Mouse (Mus musculus) hindbrain, embryonic 11.5 days (tissue): Measurements from ENCODE around the gene Rtel1. TPM values are rescaled to one million over a fixed set of nuclear protein-coding genes. Genes with fewer than 3 reads are reported as not detected.

Experiments
- ATAC-seq: fragments of 200-750 bp; cut with Nextera tagmentation; 2 replicates; pipeline ENCODE4 v1.8.0; 2017; ENCODE audit warnings: mild to moderate bottlenecking, moderate TSS enrichment, moderate library complexity; ENCODE audit not compliant: low FRiP score
- DNase-seq: peaks from one replicate; pipeline ENCODE4 v3.0.0-alpha.2; 2015; ENCODE audit warnings: low spot score
- H3K27ac ChIP-seq: fragments of 300-500 bp; sonication (generic); 2 replicates; pipeline ENCODE4 v1.5.1; 2014; ENCODE audit warnings: mild to moderate bottlenecking, low read depth, low read length
- H3K27me3 ChIP-seq: fragments of 300-500 bp; sonication (generic); 2 replicates; pipeline ENCODE4 v1.6.1; 2014; ENCODE audit warnings: mild to moderate bottlenecking, low read length, moderate library complexity, mixed read lengths; ENCODE audit not compliant: control insufficient read depth, insufficient read depth
- H3K36me3 ChIP-seq: fragments of 300-500 bp; sonication (generic); 2 replicates; pipeline ENCODE4 v1.6.1; 2014; ENCODE audit warnings: mild to moderate bottlenecking, low read length, moderate library complexity, mixed read lengths; ENCODE audit not compliant: control insufficient read depth, insufficient read depth
- H3K4me1 ChIP-seq: fragments of 300-500 bp; sonication (generic); replicated peaks from 2 replicates; pipeline ENCODE4 v1.6.1; 2014; ENCODE audit warnings: low read length, mixed read lengths; ENCODE audit not compliant: control insufficient read depth, insufficient read depth
- H3K4me2 ChIP-seq: fragments of 300-500 bp; sonication (generic); replicated peaks from 2 replicates; pipeline ENCODE4 v1.6.1; 2014; ENCODE audit warnings: mild to moderate bottlenecking, low read depth, low read length
- H3K4me3 ChIP-seq: fragments of 300-500 bp; sonication (generic); 2 replicates; pipeline ENCODE4 v1.5.1; 2014; ENCODE audit warnings: low read depth, low read length
- H3K9ac ChIP-seq: fragments of 300-500 bp; sonication (generic); 2 replicates; pipeline ENCODE4 v1.6.1; 2014; ENCODE audit warnings: low read depth, low read length
- H3K9me3 ChIP-seq: fragments of 300-500 bp; sonication (generic); 2 replicates; pipeline ENCODE4 v1.6.1; 2016; ENCODE audit warnings: low read length; ENCODE audit not compliant: control insufficient read depth
- WGBS: fragments of 180-500 bp; shearing (Covaris S2); extraction: QIAGEN DNeasy Blood & Tissue Kit; methylation state at CpG from one replicate; pipeline ENCODE4 v1.1.7; 2014; 5-methylcytosine and 5-hydroxymethylcytosine counted together
- polyA plus RNA-seq: library from polyadenylated mRNA; unstranded; fragments of >200 nt; fragmentation: Nextera tagmentation; extraction: Ambion mirVana; gene quantifications from 2 replicates; pipeline ENCODE4 v1.2.1, GENCODE M21; 2014

Rtel1 gene
- polyA plus RNA-seq, 1 experiment from 2014 or later = 41.6 TPM

- no peaks in the 10 kb centered on the region for H3K36me3 ChIP-seq
- H3K9me3 ChIP-seq = no peaks in the 10 kb centered on the region
- peak overlapping the region; percentile 58 for H3K4me3 ChIP-seq
- peak overlapping the region; percentile 90 for H3K9ac ChIP-seq
- DNase-seq (no peak), ATAC-seq (no peak; the same call in 1 of the 2 replicates)
- 11% methylated on average over 5 of the region's 5 CpGs for WGBS
- H3K4me1 ChIP-seq = no peaks in the 10 kb centered on the region; the same call in 1 of the 2 replicates
- H3K27me3 ChIP-seq = peaks cover 2% of the 10 kb centered on the region; the same call in 1 of the 2 replicates
- no peak overlapping the region for H3K27ac ChIP-seq
- H3K4me2 ChIP-seq = peak overlapping the region; percentile 49
Observed at GRCm38 (mm10) chr2:181313006-181313343, 6.6 kb upstream of the Rtel1 start.

- ATAC-seq (peak; percentile 82), DNase-seq (peak; percentile 61)
- Histone ChIP-seq H3K27me3 (peaks cover 2% of the 10 kb centered on the region; the same call in 1 of the 2 replicates), H3K4me1 (no peaks in the 10 kb centered on the region; the same call in 1 of the 2 replicates), H3K27ac (peak overlapping the region; percentile 82), H3K9me3 (no peaks in the 10 kb centered on the region), H3K9ac (peak overlapping the region; percentile 90), H3K36me3 (no peaks in the 10 kb centered on the region), H3K4me2 (peak overlapping the region; percentile 49), H3K4me3 (peak overlapping the region; percentile 58)
- 2% methylated on average over 35 of the region's 35 CpGs for WGBS
Observed at GRCm38 (mm10) chr2:181313344-181314079, 6.0 kb upstream of the Rtel1 start.

GRCm38 (mm10) chr2:181314080-181314810 is 5.3 kb upstream of the Rtel1 start, which contains the start of gene Stmn3:
Gene Stmn3 (minus strand): TSS chr2:181314500.
- H3K4me2 ChIP-seq = peak within 1 kb of the TSS; percentile 49
- H3K9me3 ChIP-seq = no peaks in the 10 kb centered on the region
- H3K4me3 ChIP-seq = peak within 1 kb of the TSS; percentile 58
- H3K9ac ChIP-seq = peak within 1 kb of the TSS; percentile 90
- peak within 1 kb of the TSS; percentile 82 for H3K27ac ChIP-seq
- no peaks in the 10 kb centered on the region for H3K36me3 ChIP-seq
- ATAC-seq = peak; percentile 88
- WGBS = 3% methylated on average over 22 of the region's 23 CpGs
- peaks cover 2% of the 10 kb centered on the region; the same call in 1 of the 2 replicates for H3K27me3 ChIP-seq
- peak; percentile 82 for DNase-seq
- H3K4me1 ChIP-seq = peaks cover 2% of the 10 kb centered on the region

- Histone ChIP-seq H3K4me3 (peak overlapping the region; percentile 63), H3K4me1 (peaks cover 2% of the 10 kb centered on the region), H3K27ac (peak overlapping the region; percentile 67; the same call in 1 of the 2 replicates), H3K9ac (peak overlapping the region; percentile 62), H3K27me3 (no peaks in the 10 kb centered on the region; the same call in 1 of the 2 replicates), H3K9me3 (no peaks in the 10 kb centered on the region), H3K4me2 (peak overlapping the region; percentile 60), H3K36me3 (peaks cover 2% of the 10 kb centered on the region)
- WGBS = 12% methylated on average over 7 of the region's 7 CpGs
- DNase-seq = no peak
- ATAC-seq = no peak
Observed at GRCm38 (mm10) chr2:181320103-181320499, 562 bp downstream of the Rtel1 start.

GRCm38 (mm10) chr2:181322136-181322535 is 2.6 kb downstream of the Rtel1 start:
- H3K9ac ChIP-seq = no peak overlapping the region
- ATAC-seq = no peak
- H3K9me3 ChIP-seq = no peaks in the 10 kb centered on the region
- DNase-seq = no peak
- peaks cover 2% of the 10 kb centered on the region for H3K36me3 ChIP-seq
- H3K4me1 ChIP-seq = peaks cover 2% of the 10 kb centered on the region
- no peak overlapping the region for H3K4me3 ChIP-seq
- H3K4me2 ChIP-seq = no peak overlapping the region
- 68% methylated on average over 5 of the region's 5 CpGs for WGBS
- no peak overlapping the region for H3K27ac ChIP-seq
- H3K27me3 ChIP-seq = no peaks in the 10 kb centered on the region

GRCm38 (mm10) chr2:181326098-181326497 is 6.6 kb downstream of the Rtel1 start:
- Histone ChIP-seq H3K4me2 (no peak overlapping the region), H3K4me1 (no peaks in the 10 kb centered on the region), H3K36me3 (peaks cover 5% of the 10 kb centered on the region), H3K4me3 (no peak overlapping the region), H3K9ac (no peak overlapping the region), H3K9me3 (no peaks in the 10 kb centered on the region), H3K27me3 (no peaks in the 10 kb centered on the region), H3K27ac (no peak overlapping the region)
- DNase-seq (no peak), ATAC-seq (no peak)
- WGBS = 98% methylated on average over 2 of the region's 2 CpGs

GRCm38 (mm10) chr2:181332542-181332941 is 13.0 kb downstream of the Rtel1 start:
- Histone ChIP-seq H3K4me1 (no peaks in the 10 kb centered on the region), H3K36me3 (0 out of 2 replicates have a peak, but pooled peaks cover 5% of the 10 kb centered on the region), H3K9me3 (no peaks in the 10 kb centered on the region)

GRCm38 (mm10) chr2:181334023-181334422 is 14.5 kb downstream of the Rtel1 start:
- H3K4me1 ChIP-seq = no peaks in the 10 kb centered on the region
- H3K27ac ChIP-seq = no peak overlapping the region
- H3K9ac ChIP-seq = no peak overlapping the region
- no peak overlapping the region for H3K4me2 ChIP-seq
- DNase-seq = peak; percentile 79
- no peaks in the 10 kb centered on the region for H3K27me3 ChIP-seq
- WGBS = 62% methylated on average over 3 of the region's 3 CpGs
- ATAC-seq = no peak
- 0 out of 2 replicates have a peak, but pooled peaks cover 3% of the 10 kb centered on the region for H3K36me3 ChIP-seq
- no peak overlapping the region for H3K4me3 ChIP-seq
- H3K9me3 ChIP-seq = no peaks in the 10 kb centered on the region

More at GRCm38 (mm10) chr2:181332542-181332941, 13.0 kb downstream of the Rtel1 start:
- Histone ChIP-seq H3K4me3 (no peak overlapping the region), H3K4me2 (no peak overlapping the region), H3K27me3 (no peaks in the 10 kb centered on the region), H3K27ac (no peak overlapping the region), H3K9ac (no peak overlapping the region)
- ATAC-seq (no peak), DNase-seq (no peak)
